Mouse (Mus musculus) midbrain, postnatal 0 days (tissue): Measurements from ENCODE around the gene Ss18l1. TPM values are rescaled to one million over a fixed set of nuclear protein-coding genes. Genes with fewer than 3 reads are reported as not detected.

Experiments used
- ATAC-seq: fragments of 200-750 bp; cut with Nextera tagmentation; 2 replicates; pipeline ENCODE4 v1.8.0; 2017; ENCODE audit warnings: moderate number of reproducible peaks, mild to moderate bottlenecking, moderate TSS enrichment, moderate library complexity; ENCODE audit not compliant: low FRiP score
- DNase-seq: peaks from one replicate; pipeline ENCODE4 v3.0.0-alpha.2; 2015; ENCODE audit warnings: low spot score
- H3K27ac ChIP-seq: fragments of 300-500 bp; sonication (generic); 2 replicates; pipeline ENCODE4 v1.5.1; 2014; ENCODE audit warnings: low read depth, mild to moderate bottlenecking, low read length, mixed read lengths
- H3K27me3 ChIP-seq: fragments of 300-500 bp; sonication (generic); 2 replicates; pipeline ENCODE4 v1.6.1; 2014; ENCODE audit warnings: low read length, control low read depth, mixed read lengths; ENCODE audit not compliant: insufficient read depth
- H3K36me3 ChIP-seq: fragments of 300-500 bp; sonication (generic); 2 replicates; pipeline ENCODE4 v1.6.1; 2014; ENCODE audit warnings: low read length, control low read depth, mixed read lengths; ENCODE audit not compliant: insufficient read depth
- H3K4me1 ChIP-seq: fragments of 300-500 bp; sonication (generic); 2 replicates; pipeline ENCODE4 v1.6.1; 2014; ENCODE audit warnings: mild to moderate bottlenecking, control low read depth, antibody characterized with exemption, low read length, mixed read lengths; ENCODE audit not compliant: insufficient read depth
- H3K4me2 ChIP-seq: fragments of 300-500 bp; sonication (generic); 2 replicates; pipeline ENCODE4 v1.6.1; 2014; ENCODE audit warnings: low read depth, mild to moderate bottlenecking, low read length, mixed read lengths; ENCODE audit not compliant: poor library complexity, severe bottlenecking
- H3K4me3 ChIP-seq: fragments of 300-500 bp; sonication (generic); 2 replicates; pipeline ENCODE4 v1.5.1; 2014; ENCODE audit warnings: low read depth, mild to moderate bottlenecking, low read length, moderate library complexity
- H3K9ac ChIP-seq: fragments of 300-500 bp; sonication (generic); replicated peaks from 2 replicates; pipeline ENCODE4 v1.6.1; 2014; ENCODE audit warnings: mild to moderate bottlenecking, low read length, moderate library complexity, mixed read lengths; ENCODE audit not compliant: poor library complexity, severe bottlenecking
- H3K9me3 ChIP-seq: fragments of 300-500 bp; sonication (generic); 2 replicates; pipeline ENCODE4 v1.6.1; 2016; ENCODE audit warnings: low read length, control low read depth
- CTCF ChIP-seq: IDR thresholded peaks from 2 replicates; pipeline ENCODE4 v1.5.1; 2016; ENCODE audit warnings: antibody characterized with exemption, mild to moderate bottlenecking
- WGBS: fragments of 180-500 bp; shearing (Covaris S2); extraction: QIAGEN DNeasy Blood & Tissue Kit; methylation state at CpG from one replicate; pipeline ENCODE4 v1.1.7; 2014; 5-methylcytosine and 5-hydroxymethylcytosine counted together
- polyA plus RNA-seq: library from polyadenylated mRNA; unstranded; fragments of >200 nt; fragmentation: Nextera tagmentation; extraction: Ambion mirVana; gene quantifications from 2 replicates; pipeline ENCODE4 v1.2.1, GENCODE M21; 2015
- total RNA-seq: library from RNA; depleted of rRNA; stranded (reverse); fragments of >200 nt; gene quantifications from 2 replicates; pipeline ENCODE4 v1.2.3, GENCODE M21; 2014

The Ss18l1 gene
- total and polyA plus RNA-seq, 2 experiments from 2014 or later = 49.2 to 110 TPM

DNA sequence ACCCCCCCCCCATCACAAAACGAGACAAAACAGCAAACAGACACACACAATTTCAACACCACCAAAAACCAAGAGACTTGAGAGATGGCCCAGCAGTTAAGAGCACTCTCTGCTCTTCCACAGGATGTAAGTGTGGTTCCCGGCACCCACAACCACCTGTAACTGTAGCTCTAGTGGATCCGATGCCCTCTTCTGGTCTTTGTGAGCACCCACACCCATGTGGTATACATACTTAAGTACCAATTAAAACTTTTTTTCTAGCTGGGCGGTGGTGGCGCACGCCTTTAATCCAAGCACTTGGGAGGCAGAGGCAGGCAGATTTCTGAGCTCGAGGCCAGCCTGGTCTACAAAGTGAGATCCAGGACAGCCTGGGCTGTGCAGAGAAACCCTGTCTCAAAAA lies 31.6 kb upstream of the Ss18l1 start:
- WGBS = 94% methylated on average over 7 of the region's 7 CpGs
- no peak for ATAC-seq

DNA sequence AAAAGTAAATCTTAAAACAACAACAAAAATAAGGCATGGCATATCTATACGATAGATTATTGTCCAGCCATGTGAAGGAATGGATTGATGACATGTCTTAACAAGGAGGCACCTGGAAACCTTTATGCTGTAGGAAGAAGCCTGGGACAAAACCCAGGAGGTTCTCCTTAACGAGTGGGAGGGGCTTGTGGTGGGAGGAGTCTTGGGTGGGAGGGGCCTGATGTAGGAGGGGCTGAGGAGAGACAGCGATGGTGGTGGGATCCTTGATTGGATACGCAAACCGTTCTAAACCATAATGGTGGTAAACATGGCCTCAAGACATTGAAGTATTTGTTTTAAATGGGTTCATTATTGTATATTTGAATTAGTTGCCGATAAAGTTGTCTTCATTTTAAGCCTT lies 30.9 kb upstream of the Ss18l1 start:
- DNase-seq (no peak), ATAC-seq (no peak)
- 83% methylated on average over 6 of the region's 6 CpGs for WGBS
- H3K27me3 ChIP-seq = no peaks in the 10 kb centered on the region
- no peaks in the 10 kb centered on the region for H3K9me3 ChIP-seq
- no peak for TF ChIP-seq CTCF
- H3K27ac ChIP-seq = no peak overlapping the region
- no peak overlapping the region for H3K4me3 ChIP-seq
- no peaks in the 10 kb centered on the region for H3K4me1 ChIP-seq
- no peaks in the 10 kb centered on the region for H3K36me3 ChIP-seq
- no peak overlapping the region for H3K9ac ChIP-seq
- H3K4me2 ChIP-seq = no peak overlapping the region

More for the DNA sequence above, 31.6 kb upstream of the Ss18l1 start:
- Histone ChIP-seq H3K36me3 (no peaks in the 10 kb centered on the region), H3K4me3 (no peak overlapping the region), H3K9ac (no peak overlapping the region), H3K4me2 (no peak overlapping the region), H3K4me1 (no peaks in the 10 kb centered on the region), H3K9me3 (no peaks in the 10 kb centered on the region), H3K27ac (no peak overlapping the region), H3K27me3 (no peaks in the 10 kb centered on the region)
- DNase-seq = no peak
- TF ChIP-seq CTCF = no peak

DNA sequence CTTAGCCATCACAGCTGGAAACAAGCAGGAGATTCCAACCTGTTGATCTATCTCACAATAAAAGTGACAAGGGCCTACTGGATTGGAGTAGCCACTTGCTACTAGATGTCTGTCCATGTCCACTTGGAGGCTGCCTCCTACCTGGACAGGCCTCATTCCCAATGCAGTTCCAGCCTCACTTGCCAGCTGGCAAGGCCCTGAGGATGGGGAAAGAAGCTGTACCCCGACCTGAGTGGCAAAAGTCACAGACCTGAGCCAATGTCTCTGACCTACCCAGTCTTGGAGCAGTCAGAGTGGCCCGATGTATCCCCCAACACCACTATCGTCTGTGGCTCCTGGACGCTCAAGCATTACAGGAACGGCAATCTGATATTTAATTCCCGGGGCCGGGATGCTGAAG lies 28.6 kb upstream of the Ss18l1 start:
- no peak for TF ChIP-seq CTCF
- ATAC-seq = no peak
- no peaks in the 10 kb centered on the region for H3K4me1 ChIP-seq

DNA sequence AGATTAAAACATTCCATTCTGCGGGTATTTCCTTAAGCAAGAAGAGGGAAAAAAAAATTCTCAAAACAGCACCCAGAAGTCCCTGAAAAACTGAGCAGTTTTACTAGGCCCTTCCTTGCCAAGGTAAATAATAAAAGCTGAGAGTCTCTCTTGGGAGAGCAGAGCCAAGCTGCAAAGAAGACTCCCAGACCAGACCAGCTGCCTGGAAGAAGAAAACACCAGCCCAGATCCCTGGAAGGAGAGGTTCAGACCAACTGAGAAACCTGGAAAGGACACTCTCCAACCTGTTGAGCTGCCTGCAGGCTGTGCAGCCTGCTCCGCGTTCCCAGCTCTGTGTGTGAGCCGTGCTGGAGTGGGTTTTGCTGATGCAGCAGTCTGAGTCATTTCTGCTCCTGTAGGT lies 24.7 kb upstream of the Ss18l1 start:
- 59% methylated on average over 4 of the region's 4 CpGs for WGBS
- ATAC-seq (no peak), DNase-seq (no peak)
- H3K27ac ChIP-seq = no peak overlapping the region
- no peak overlapping the region for H3K4me2 ChIP-seq
- H3K9me3 ChIP-seq = no peaks in the 10 kb centered on the region
- H3K9ac ChIP-seq = no peak overlapping the region
- no peak for TF ChIP-seq CTCF
- H3K4me3 ChIP-seq = no peak overlapping the region
- H3K4me1 ChIP-seq = no peaks in the 10 kb centered on the region
- H3K36me3 ChIP-seq = no peaks in the 10 kb centered on the region
- H3K27me3 ChIP-seq = peaks cover 4% of the 10 kb centered on the region; the same call in 1 of the 2 replicates

More for the DNA sequence above, 28.6 kb upstream of the Ss18l1 start:
- Histone ChIP-seq H3K9me3 (no peaks in the 10 kb centered on the region), H3K27me3 (no peaks in the 10 kb centered on the region), H3K27ac (no peak overlapping the region), H3K4me2 (no peak overlapping the region), H3K4me3 (no peak overlapping the region), H3K9ac (no peak overlapping the region), H3K36me3 (no peaks in the 10 kb centered on the region)
- WGBS = 93% methylated on average over 7 of the region's 7 CpGs
- no peak for DNase-seq

DNA sequence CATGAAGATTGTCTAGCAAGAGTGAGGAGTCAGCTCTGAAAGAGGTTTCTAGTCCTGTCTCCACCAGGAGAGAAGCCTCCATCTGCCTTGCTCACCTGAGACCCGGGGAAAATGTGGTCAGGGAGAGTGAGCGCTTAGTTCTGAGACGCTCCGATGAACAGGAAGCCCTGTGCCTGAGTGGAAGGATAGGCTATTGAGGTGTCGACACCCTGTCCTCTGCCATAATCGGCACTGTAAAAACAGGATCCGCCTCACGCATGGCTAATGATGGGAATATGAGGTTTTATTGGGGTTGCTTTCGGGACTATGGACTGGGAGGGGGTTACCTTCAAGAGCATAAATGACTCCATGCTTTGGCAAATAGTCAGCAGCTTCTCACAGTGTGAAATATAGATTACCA lies 23.7 kb upstream of the Ss18l1 start:
- H3K36me3 ChIP-seq = no peaks in the 10 kb centered on the region
- 85% methylated on average over 9 of the region's 9 CpGs for WGBS
- ATAC-seq (no peak), DNase-seq (no peak)
- no peak overlapping the region for H3K9ac ChIP-seq
- H3K27me3 ChIP-seq = peaks cover 4% of the 10 kb centered on the region; the same call in 1 of the 2 replicates
- no peaks in the 10 kb centered on the region for H3K9me3 ChIP-seq
- no peak overlapping the region for H3K27ac ChIP-seq
- TF ChIP-seq CTCF = no peak
- no peaks in the 10 kb centered on the region for H3K4me1 ChIP-seq
- no peak overlapping the region for H3K4me2 ChIP-seq
- H3K4me3 ChIP-seq = no peak overlapping the region

DNA sequence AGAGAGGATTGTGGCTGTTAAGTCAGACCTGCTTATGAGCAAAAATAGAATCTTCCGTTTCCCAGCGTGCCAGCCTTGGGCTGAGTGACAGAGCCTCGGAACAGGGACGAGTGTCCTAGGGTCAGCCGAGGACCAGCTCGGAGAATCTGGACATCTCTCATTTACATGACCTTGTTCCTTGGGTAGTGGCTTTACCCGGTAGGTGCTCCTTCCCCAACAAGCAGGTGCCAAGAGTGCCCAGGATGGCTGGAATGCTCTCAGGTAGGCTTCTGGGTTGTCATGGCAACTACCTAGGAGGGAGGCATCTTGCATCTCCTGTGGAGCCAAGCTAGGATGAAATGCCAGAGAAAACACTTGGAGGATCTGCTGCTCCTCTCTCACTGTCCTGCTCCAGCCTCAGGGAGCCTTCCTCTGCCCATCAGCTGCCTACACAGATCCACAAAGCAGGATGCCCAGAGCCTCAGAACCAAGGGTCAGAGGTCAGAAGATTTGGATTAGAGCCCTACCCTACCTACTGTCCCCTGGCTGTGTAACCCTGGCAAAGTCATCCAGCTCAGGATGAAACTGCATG lies 22.1 kb upstream of the Ss18l1 start:
- ATAC-seq = no peak
- peaks cover 4% of the 10 kb centered on the region; the same call in 1 of the 2 replicates for H3K27me3 ChIP-seq

More for the DNA sequence above, 22.1 kb upstream of the Ss18l1 start:
- H3K4me3 ChIP-seq = no peak overlapping the region
- H3K36me3 ChIP-seq = no peaks in the 10 kb centered on the region
- H3K9me3 ChIP-seq = no peaks in the 10 kb centered on the region
- no peak for TF ChIP-seq CTCF
- no peaks in the 10 kb centered on the region for H3K4me1 ChIP-seq
- peak; percentile 52 for DNase-seq
- H3K4me2 ChIP-seq = no peak overlapping the region
- WGBS = 68% methylated on average over 7 of the region's 7 CpGs
- no peak overlapping the region for H3K27ac ChIP-seq
- 0 out of 2 replicates have a peak overlapping the region, but pooled peaks have one; percentile 19 for H3K9ac ChIP-seq
